Mouse (Mus musculus) hindbrain, embryonic 13.5 days (tissue): ENCODE results near the gene Gm17409. TPM values are rescaled to one million over a fixed set of nuclear protein-coding genes. Genes with fewer than 3 reads are reported as not detected.

Experiments used
- ATAC-seq: fragments of 200-750 bp; cut with Nextera tagmentation; 2 replicates; pipeline ENCODE4 v1.8.0; 2017; ENCODE audit warnings: moderate TSS enrichment; ENCODE audit not compliant: low FRiP score
- H3K27ac ChIP-seq: fragments of 300-500 bp; sonication (generic); 2 replicates; pipeline ENCODE4 v1.5.1; 2015; ENCODE audit warnings: inconsistent platforms, mild to moderate bottlenecking, moderate library complexity
- H3K27me3 ChIP-seq: fragments of 300-500 bp; sonication (generic); 2 replicates; pipeline ENCODE4 v1.6.1; 2015; ENCODE audit warnings: mild to moderate bottlenecking, inconsistent platforms
- H3K36me3 ChIP-seq: fragments of 300-500 bp; sonication (generic); 2 replicates; pipeline ENCODE4 v1.6.1; 2015; ENCODE audit warnings: mild to moderate bottlenecking, inconsistent platforms
- H3K4me1 ChIP-seq: fragments of 300-500 bp; sonication (generic); replicated peaks from 2 replicates; pipeline ENCODE4 v1.6.1; 2015; ENCODE audit warnings: inconsistent platforms
- H3K4me2 ChIP-seq: fragments of 300-500 bp; sonication (generic); 2 replicates; pipeline ENCODE4 v1.6.1; 2015; ENCODE audit warnings: inconsistent platforms, mild to moderate bottlenecking, moderate library complexity
- H3K4me3 ChIP-seq: fragments of 300-500 bp; sonication (generic); 2 replicates; pipeline ENCODE4 v1.5.1; 2015; ENCODE audit warnings: mild to moderate bottlenecking, inconsistent platforms
- H3K9ac ChIP-seq: fragments of 300-500 bp; sonication (generic); 2 replicates; pipeline ENCODE4 v1.6.1; 2015; ENCODE audit warnings: mild to moderate bottlenecking, inconsistent platforms
- H3K9me3 ChIP-seq: fragments of 300-500 bp; sonication (generic); 2 replicates; pipeline ENCODE4 v1.6.1; 2016; ENCODE audit warnings: inconsistent platforms
- WGBS: fragments of 180-500 bp; shearing (Covaris S2); methylation state at CpG from one replicate; pipeline ENCODE4 v1.1.7; 2015; 5-methylcytosine and 5-hydroxymethylcytosine counted together
- polyA plus RNA-seq: library from polyadenylated mRNA; unstranded; fragments of >200 nt; fragmentation: Nextera tagmentation; extraction: Ambion mirVana; gene quantifications from 2 replicates; pipeline ENCODE4 v1.2.1, GENCODE M21; 2015

Gene Gm17409
- polyA plus RNA-seq, 1 experiment from 2014 or later, result not detected

DNA sequence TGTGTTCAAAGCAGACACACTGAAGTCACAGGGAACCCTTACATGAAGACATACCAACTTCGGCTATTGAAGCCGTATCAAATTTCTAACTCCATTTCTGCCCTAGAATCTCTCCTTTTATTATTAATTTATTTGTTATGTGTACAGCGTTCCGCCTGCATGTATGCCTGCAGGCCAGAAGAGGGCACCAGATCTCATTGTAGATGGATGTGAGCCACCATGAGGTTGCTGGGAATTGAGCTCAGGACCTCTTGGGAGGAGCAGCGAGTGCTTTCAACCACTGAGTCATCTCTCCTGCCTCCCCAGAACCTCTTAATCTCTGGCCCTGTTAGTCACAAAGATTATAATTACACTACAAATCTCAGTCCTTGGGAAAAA is 12.4 kb upstream of the Gm17409 start:
- H3K4me2 ChIP-seq, result no peak overlapping the region
- ATAC-seq, result no peak
- H3K27me3 ChIP-seq, result no peaks in the 10 kb centered on the region
- H3K4me1 ChIP-seq, result peaks cover 3% of the 10 kb centered on the region; the same call in 1 of the 2 replicates
- no peak overlapping the region for H3K9ac ChIP-seq
- no peak overlapping the region for H3K27ac ChIP-seq
- WGBS, result 94% methylated on average over 5 of the region's 5 CpGs
- H3K9me3 ChIP-seq, result no peaks in the 10 kb centered on the region
- H3K36me3 ChIP-seq, result peaks cover 52% of the 10 kb centered on the region
- H3K4me3 ChIP-seq, result no peak overlapping the region

DNA sequence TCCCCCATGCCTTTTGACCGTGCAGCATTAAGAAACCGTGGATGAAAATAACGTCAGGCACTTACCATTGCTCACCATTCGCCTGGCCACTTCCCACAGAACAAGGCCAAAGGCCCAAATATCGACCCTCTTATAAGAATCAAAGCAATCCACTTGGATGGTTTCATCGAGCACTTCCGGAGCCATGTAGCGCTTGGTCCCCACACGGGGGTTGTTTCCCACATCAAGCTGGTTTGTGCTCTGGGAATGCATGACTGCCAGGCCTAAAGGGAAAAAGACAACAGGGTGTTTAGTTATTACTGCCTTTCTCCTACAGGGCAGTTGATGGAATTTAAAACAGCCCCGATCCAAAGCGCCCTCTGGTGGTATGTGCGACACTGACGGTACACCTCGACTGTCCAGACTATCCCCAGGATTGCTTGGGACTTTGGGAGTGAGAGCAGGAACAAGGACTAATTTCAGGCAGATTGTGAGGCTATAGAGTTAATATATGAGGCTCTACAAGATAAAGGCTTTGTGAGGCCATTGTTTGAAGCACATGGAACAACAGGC is 11.0 kb upstream of the Gm17409 start:
- no peak overlapping the region for H3K4me3 ChIP-seq
- no peak overlapping the region for H3K27ac ChIP-seq
- H3K36me3 ChIP-seq, result peaks cover 59% of the 10 kb centered on the region
- H3K4me1 ChIP-seq, result peaks cover 3% of the 10 kb centered on the region; the same call in 1 of the 2 replicates
- no peaks in the 10 kb centered on the region for H3K27me3 ChIP-seq
- ATAC-seq, result no peak
- WGBS, result 83% methylated on average over 14 of the region's 14 CpGs
- H3K9ac ChIP-seq, result no peak overlapping the region
- H3K4me2 ChIP-seq, result no peak overlapping the region
- no peaks in the 10 kb centered on the region for H3K9me3 ChIP-seq

DNA sequence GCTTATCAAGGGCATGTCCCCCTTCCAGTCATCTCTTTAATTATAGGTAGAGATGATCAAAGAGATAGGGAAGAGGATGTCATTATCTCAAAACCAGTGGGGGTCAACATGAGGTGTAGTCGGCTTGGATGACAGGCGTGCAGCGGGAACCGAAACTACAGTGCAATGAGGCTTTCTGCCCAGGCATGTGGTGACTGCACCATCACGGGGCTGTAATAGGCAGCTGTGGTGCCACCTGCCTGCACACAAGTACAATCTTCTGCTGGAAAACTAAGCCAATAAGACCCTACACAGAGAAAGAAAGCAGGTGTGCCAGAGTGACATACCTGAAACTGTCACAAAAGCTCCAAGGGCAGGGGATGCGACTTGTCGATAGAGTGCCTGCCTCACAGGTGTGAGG is 374 bp downstream of the Gm17409 start:
- Histone ChIP-seq H3K9ac (no peak overlapping the region), H3K27ac (no peak overlapping the region), H3K4me2 (no peak overlapping the region), H3K4me3 (no peak overlapping the region), H3K27me3 (no peaks in the 10 kb centered on the region), H3K36me3 (peaks cover 52% of the 10 kb centered on the region), H3K4me1 (no peaks in the 10 kb centered on the region), H3K9me3 (no peaks in the 10 kb centered on the region)
- no peak for ATAC-seq
- 94% methylated on average over 7 of the region's 7 CpGs for WGBS

DNA sequence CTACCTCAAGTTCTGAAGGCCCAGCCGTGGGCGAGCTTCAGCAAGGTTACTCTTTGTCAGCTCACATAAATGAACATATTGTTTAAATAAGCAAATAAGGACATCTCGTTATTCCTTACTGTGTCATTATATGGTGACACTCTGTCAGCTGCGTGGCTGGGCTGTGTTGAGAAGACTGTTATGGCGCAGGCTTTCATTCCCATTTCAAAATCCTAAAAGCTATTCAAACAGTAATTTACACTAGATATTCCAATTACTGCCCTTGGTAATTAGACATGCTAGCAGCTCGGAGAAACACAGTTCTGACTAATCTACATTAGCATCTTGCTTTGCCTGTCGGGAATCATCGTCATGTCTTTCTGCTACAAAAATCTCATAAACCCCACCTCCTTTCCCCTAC is 5.7 kb downstream of the Gm17409 start:
- no peak for ATAC-seq
- Histone ChIP-seq H3K4me3 (no peak overlapping the region), H3K27me3 (no peaks in the 10 kb centered on the region), H3K36me3 (peaks cover 20% of the 10 kb centered on the region), H3K27ac (no peak overlapping the region), H3K9me3 (no peaks in the 10 kb centered on the region), H3K9ac (no peak overlapping the region), H3K4me1 (no peaks in the 10 kb centered on the region), H3K4me2 (no peak overlapping the region)
- WGBS, result 76% methylated on average over 8 of the region's 8 CpGs

DNA sequence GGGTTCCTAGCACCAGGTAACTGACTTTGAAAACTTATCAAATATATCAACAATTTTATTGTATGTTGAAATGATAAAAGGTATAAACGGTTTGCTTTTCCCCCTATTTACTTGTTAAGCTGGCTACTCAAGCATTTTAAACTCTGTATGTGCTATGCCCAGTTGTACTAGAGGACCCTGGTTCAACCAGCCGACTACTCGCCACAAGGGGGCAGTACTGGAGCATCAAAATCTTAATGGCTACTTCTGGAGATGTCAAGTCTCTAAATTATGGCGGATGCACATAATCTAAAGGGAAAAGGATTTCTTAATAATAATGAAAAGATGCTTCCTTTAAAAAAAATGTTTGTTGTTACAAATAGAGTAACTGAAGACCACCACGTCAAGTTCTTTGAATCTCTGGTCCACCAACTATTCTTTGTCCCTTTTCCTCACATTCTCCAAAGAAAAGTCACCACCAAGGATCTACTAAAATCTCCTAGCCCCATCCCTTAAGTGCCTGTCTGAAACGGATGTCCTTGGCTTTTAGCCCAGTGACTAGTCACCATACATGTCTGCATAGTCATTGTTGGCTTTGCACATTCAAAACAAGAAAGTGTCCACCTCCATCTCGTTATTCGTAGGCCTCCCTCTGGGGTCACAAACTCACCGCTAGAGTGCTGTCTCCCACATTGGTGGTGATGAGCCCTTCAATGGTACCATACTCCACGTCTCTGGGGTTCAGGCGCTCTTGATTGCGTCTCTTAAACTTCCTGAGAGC is 7.2 kb downstream of the Gm17409 start:
- Histone ChIP-seq H3K36me3 (peaks cover 17% of the 10 kb centered on the region), H3K27me3 (no peaks in the 10 kb centered on the region), H3K9ac (no peak overlapping the region), H3K4me3 (no peak overlapping the region), H3K9me3 (no peaks in the 10 kb centered on the region), H3K4me1 (no peaks in the 10 kb centered on the region), H3K27ac (no peak overlapping the region), H3K4me2 (no peak overlapping the region)
- WGBS, result 65% methylated on average over 12 of the region's 12 CpGs
- ATAC-seq, result peak; percentile 70; the same call in 1 of the 2 replicates

DNA sequence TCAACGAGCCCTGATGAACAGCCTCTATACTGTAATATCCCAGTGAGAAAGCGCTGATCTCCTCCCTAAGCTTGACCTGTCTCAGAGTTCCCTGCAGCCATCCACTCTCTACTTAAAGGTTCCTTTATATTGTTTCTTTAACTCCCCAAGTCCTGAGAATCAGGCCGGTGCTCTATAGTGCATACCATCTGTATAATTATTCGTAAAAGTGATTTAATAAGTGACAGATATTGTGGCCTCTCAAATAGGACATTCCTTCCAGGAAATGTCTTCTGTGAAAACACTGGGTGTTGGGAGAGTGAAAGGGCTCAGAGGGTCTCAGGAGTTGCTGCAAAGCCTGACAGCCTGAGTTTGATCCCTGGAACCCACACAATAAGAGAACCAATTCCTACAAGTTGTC is 8.2 kb downstream of the Gm17409 start:
- WGBS, result 93% methylated on average over 4 of the region's 4 CpGs
- H3K4me2 ChIP-seq, result no peak overlapping the region
- H3K9ac ChIP-seq, result no peak overlapping the region
- H3K4me1 ChIP-seq, result no peaks in the 10 kb centered on the region
- no peak overlapping the region for H3K27ac ChIP-seq
- H3K36me3 ChIP-seq, result peaks cover 10% of the 10 kb centered on the region
- no peaks in the 10 kb centered on the region for H3K27me3 ChIP-seq
- H3K9me3 ChIP-seq, result no peaks in the 10 kb centered on the region
- no peak for ATAC-seq
- H3K4me3 ChIP-seq, result no peak overlapping the region

DNA sequence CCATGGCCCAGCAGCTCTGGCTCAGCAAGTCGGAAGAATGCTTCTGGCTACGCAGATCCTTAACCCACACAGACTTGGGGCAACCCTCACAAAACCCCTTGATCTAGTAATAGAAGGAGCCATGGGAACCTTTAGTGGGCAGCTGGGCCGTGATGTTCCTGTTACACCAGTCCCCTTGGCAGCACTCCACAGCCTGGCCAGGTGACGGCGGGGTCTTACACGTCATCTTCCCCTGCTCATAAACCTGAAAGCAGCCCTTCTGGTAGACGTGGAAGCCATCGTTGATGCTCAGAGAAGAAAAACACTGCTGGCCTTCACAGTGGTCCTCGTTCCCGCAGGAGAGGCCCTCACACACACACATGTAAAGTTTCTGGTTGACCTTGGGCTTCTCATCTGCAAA is 9.6 kb downstream of the Gm17409 start:
- Histone ChIP-seq H3K4me3 (no peak overlapping the region), H3K9me3 (no peaks in the 10 kb centered on the region), H3K36me3 (peaks cover 8% of the 10 kb centered on the region; the same call in 1 of the 2 replicates), H3K27me3 (no peaks in the 10 kb centered on the region), H3K4me2 (no peak overlapping the region), H3K9ac (no peak overlapping the region), H3K27ac (no peak overlapping the region), H3K4me1 (peaks cover 5% of the 10 kb centered on the region)
- 82% methylated on average over 10 of the region's 10 CpGs for WGBS
- ATAC-seq, result no peak

DNA sequence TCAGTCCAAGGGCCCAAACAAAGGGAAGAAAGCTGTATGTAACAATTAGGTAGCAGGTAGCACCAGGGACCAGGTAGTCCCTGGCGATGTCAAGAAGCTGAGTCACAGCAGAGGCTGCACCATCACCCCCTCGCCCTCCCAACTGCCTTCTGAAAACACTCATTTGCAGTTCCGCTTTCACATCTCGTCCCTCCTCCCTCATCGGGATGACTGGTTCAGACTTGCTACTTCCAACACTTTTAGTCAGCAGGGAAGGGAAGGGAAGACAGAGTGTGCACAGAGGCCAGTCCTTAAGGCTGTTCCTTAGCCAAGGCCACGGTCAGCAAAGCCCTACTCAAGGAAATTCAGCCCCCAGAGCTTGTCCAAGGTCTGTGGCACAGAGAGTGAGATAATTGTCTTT is 10.8 kb downstream of the Gm17409 start:
- H3K9me3 ChIP-seq, result no peaks in the 10 kb centered on the region
- ATAC-seq, result no peak
- H3K4me3 ChIP-seq, result no peak overlapping the region
- H3K9ac ChIP-seq, result no peak overlapping the region
- H3K4me1 ChIP-seq, result peaks cover 15% of the 10 kb centered on the region
- H3K27ac ChIP-seq, result no peak overlapping the region
- H3K27me3 ChIP-seq, result no peaks in the 10 kb centered on the region
- H3K36me3 ChIP-seq, result peaks cover 8% of the 10 kb centered on the region; the same call in 1 of the 2 replicates
- no peak overlapping the region for H3K4me2 ChIP-seq
- 78% methylated on average over 6 of the region's 6 CpGs for WGBS

DNA sequence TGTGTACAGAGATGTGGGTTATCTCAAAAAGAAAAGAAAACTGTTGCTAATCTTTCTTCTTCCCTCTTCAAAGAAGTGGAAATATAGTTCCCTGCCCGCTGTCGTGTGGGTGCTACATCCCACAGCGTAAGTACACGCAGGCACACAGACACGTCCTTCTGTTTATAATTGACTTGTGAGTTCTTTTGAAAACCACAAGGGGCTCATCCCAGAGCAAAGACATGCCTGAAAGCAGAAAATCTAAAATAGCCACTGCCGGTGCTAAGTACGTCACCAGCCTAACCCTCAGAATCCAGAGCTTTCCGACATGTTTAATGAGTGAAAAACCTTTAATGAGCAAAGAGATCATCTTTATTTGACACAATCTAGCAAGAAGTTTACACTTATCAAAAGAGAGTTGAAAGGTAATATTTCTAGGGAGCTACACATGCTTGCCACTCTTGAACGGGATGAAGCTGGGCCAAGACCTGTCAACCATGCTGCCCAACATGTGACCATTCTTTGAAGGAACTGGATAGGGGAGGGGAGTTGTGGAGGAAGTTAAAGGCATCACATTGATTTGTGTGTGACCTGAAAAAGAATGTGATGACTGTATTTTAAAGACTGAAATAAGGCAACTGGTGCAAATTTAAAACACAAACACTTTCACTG is 11.7 kb downstream of the Gm17409 start:
- no peak overlapping the region for H3K9ac ChIP-seq
- H3K9me3 ChIP-seq, result no peaks in the 10 kb centered on the region
- no peak for ATAC-seq
- no peak overlapping the region for H3K4me3 ChIP-seq
- H3K4me2 ChIP-seq, result no peak overlapping the region
- H3K27me3 ChIP-seq, result no peaks in the 10 kb centered on the region
- peaks cover 8% of the 10 kb centered on the region; the same call in 1 of the 2 replicates for H3K36me3 ChIP-seq
- peaks cover 21% of the 10 kb centered on the region for H3K4me1 ChIP-seq
- H3K27ac ChIP-seq, result no peak overlapping the region
- 79% methylated on average over 9 of the region's 9 CpGs for WGBS

DNA sequence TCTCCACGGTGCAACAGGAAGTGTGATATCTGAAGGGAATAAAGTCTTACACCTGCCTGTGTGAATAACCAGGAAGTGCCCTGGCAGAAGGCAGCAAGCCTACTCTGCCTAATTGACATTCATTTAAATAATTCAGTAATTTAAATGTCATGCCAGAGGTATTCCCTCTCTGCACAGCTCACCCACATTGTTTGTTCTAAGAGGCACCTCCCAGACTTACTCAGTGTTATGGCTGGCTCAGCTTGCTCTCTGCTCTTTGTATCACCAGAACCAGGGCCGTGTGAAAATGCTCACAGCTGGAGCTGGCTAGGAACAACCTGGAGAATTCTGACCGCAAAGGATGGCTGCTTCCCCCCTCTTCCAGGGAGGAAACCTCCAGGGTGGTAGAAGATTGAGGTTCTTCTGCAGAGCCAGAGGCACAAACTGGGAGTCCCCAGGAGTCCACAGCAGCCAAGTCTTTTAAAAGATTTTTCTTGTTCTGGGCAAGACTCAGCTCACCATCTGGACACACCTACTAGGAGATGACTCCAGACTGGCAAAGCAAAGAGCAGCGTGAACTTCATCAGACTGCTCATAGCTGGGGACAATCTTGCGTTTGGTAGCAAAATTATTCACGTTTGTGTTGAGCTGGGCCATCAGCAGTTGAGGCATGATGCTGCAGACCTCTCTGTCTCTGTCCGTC is 14.5 kb downstream of the Gm17409 start:
- H3K27ac ChIP-seq, result peak overlapping the region; percentile 25; the same call in 1 of the 2 replicates
- H3K9me3 ChIP-seq, result no peaks in the 10 kb centered on the region
- ATAC-seq, result peak; percentile 38; the same call in 1 of the 2 replicates
- peaks cover 6% of the 10 kb centered on the region for H3K36me3 ChIP-seq
- no peak overlapping the region for H3K4me3 ChIP-seq
- no peak overlapping the region for H3K4me2 ChIP-seq
- WGBS, result 66% methylated on average over 7 of the region's 7 CpGs
- H3K4me1 ChIP-seq, result peaks cover 32% of the 10 kb centered on the region
- H3K9ac ChIP-seq, result no peak overlapping the region
- H3K27me3 ChIP-seq, result no peaks in the 10 kb centered on the region

DNA sequence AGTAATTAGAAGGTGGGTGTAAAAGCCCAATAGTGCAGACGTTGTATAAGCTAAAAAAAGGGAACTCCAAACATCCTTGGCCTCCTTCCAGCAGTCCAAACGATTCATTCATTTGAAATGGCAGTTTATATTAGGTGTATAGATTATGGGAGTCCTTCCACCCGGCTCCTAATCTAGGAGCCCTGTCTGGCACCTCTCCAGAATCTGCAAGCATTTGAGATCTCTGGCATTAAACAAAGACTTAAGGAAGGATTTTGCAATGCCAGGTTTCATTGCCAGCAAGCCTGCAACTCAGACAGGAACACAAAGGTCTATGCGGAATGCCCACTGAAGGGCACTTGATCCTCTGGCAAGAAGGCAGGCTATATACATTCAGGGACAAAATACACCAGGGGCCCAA is 15.2 kb downstream of the Gm17409 start:
- H3K4me3 ChIP-seq, result no peak overlapping the region
- no peak overlapping the region for H3K9ac ChIP-seq
- no peaks in the 10 kb centered on the region for H3K9me3 ChIP-seq
- H3K27ac ChIP-seq, result 0 out of 2 replicates have a peak overlapping the region, but pooled peaks have one; percentile 25
- WGBS, result 47% methylated on average over 4 of the region's 4 CpGs
- ATAC-seq, result no peak
- peaks cover 32% of the 10 kb centered on the region for H3K4me1 ChIP-seq
- H3K36me3 ChIP-seq, result peaks cover 4% of the 10 kb centered on the region
- no peak overlapping the region for H3K4me2 ChIP-seq
- no peaks in the 10 kb centered on the region for H3K27me3 ChIP-seq

DNA sequence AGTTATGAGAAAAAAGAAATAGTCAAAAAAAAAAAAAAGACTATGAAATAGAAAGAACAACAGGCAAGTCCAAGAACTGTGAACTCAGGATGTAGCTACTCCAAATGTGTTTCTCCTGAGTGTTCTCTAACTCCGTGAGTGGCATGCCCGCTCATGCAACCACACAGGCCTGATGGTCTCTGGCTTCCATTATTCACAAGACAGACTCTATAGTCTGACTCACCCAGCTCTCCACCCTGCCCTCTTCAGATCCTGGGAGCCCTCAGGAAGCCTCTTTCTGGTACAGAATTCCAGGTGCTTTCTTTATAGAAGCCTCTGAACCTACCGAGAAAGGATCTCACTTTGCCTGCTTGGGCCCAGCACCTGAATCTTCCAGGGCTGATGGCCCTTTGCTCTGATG is 15.8 kb downstream of the Gm17409 start:
- Histone ChIP-seq H3K9me3 (no peaks in the 10 kb centered on the region), H3K27me3 (no peaks in the 10 kb centered on the region), H3K36me3 (peaks cover 4% of the 10 kb centered on the region), H3K27ac (no peak overlapping the region), H3K4me3 (no peak overlapping the region), H3K4me2 (no peak overlapping the region), H3K9ac (no peak overlapping the region), H3K4me1 (peaks cover 32% of the 10 kb centered on the region)
- whole genome bisulfite sequencing, result 92% methylated on average over 3 of the region's 3 CpGs
- no peak for ATAC-seq
